In genomic region chr17:70488784-70489265, GRCm38 (mm10) we compare ENCODE assay signal across 10 mouse cellular contexts.
A peak's percentile ranks its signal among the peaks of the same experiment; 100 is the strongest.
DNase-seq lines count a peak whose midpoint lies in the region; ATAC-seq and TF ChIP-seq lines count a peak whose summit lies in the region.
"Had no signal": no experiment of that assay in that cellular context is flagged by ENCODE, and none has a peak within 500 bp of the region (broad histone marks: within the 10 kb centered on the region; RNA-seq: fewer than 3 reads in every experiment).

No protein-coding gene starts in this region.

- H3K27ac ChIP-seq in hindbrain, embryonic 15.5 days (replicated peaks), result peak overlapping the region; percentile 2; the same call in 1 of the 2 replicates
- no peak overlapping the region for H3K27ac ChIP-seq in hindbrain, embryonic 10.5 days
- peak overlapping the region; percentile 49; the same call in 1 of the 2 replicates for H3K27ac ChIP-seq in hindbrain, postnatal 0 days
- no peak overlapping the region for H3K27ac ChIP-seq in liver, embryonic 14.5 days
- H3K27ac ChIP-seq: embryonic facial prominence, embryonic 12.5 days; stomach, embryonic 15.5 days had no signal

- WGBS in hindbrain, embryonic 15.5 days, result 55% methylated on average over 7 of the region's 7 CpGs
- 84% methylated on average over 7 of the region's 7 CpGs for WGBS in hindbrain, embryonic 10.5 days
- WGBS in hindbrain, postnatal 0 days, result 31% methylated on average over 7 of the region's 7 CpGs
- 11% methylated on average over 7 of the region's 7 CpGs for WGBS in liver, embryonic 14.5 days (ENCODE audit: insufficient replicate concordance)

- no peaks in the 10 kb centered on the region; the same call in 1 of the 2 replicates for H3K4me1 ChIP-seq in hindbrain, embryonic 15.5 days (replicated peaks)
- H3K4me1 ChIP-seq in hindbrain, embryonic 10.5 days (replicated peaks), result no peaks in the 10 kb centered on the region
- H3K4me1 ChIP-seq in hindbrain, postnatal 0 days (ENCODE audit: insufficient read depth, low read length), result no peaks in the 10 kb centered on the region
- no peaks in the 10 kb centered on the region for H3K4me1 ChIP-seq in liver, embryonic 14.5 days (replicated peaks; ENCODE audit: control insufficient read depth in 2 of 2, insufficient read depth in 2 of 2, low read length in 1 of 2)
- H3K4me1 ChIP-seq: embryonic facial prominence, embryonic 12.5 days; stomach, embryonic 15.5 days had no signal

- H3K9me3 ChIP-seq in hindbrain, embryonic 15.5 days, result no peaks in the 10 kb centered on the region
- H3K9me3 ChIP-seq in hindbrain, embryonic 10.5 days, result no peaks in the 10 kb centered on the region
- no peaks in the 10 kb centered on the region for H3K9me3 ChIP-seq in hindbrain, postnatal 0 days (ENCODE audit: low read length)
- no peaks in the 10 kb centered on the region for H3K9me3 ChIP-seq in liver, embryonic 14.5 days (ENCODE audit: control insufficient read depth, low read length)
- H3K9me3 ChIP-seq: embryonic facial prominence, embryonic 12.5 days; stomach, embryonic 15.5 days had no signal

- no peak overlapping the region for H3K4me2 ChIP-seq in hindbrain, embryonic 15.5 days
- no peak overlapping the region for H3K4me2 ChIP-seq in hindbrain, postnatal 0 days (ENCODE audit: low read depth, low read length)
- no peak overlapping the region for H3K4me2 ChIP-seq in liver, embryonic 14.5 days (ENCODE audit: low read depth)
- H3K4me2 ChIP-seq: embryonic facial prominence, embryonic 12.5 days; stomach, embryonic 15.5 days had no signal

- H3K27me3 ChIP-seq in hindbrain, embryonic 15.5 days, result no peaks in the 10 kb centered on the region
- H3K27me3 ChIP-seq in hindbrain, embryonic 10.5 days (ENCODE audit: insufficient read depth, poor library complexity, severe bottlenecking), result no peaks in the 10 kb centered on the region
- no peaks in the 10 kb centered on the region for H3K27me3 ChIP-seq in hindbrain, postnatal 0 days (ENCODE audit: insufficient read depth, low read length)
- H3K27me3 ChIP-seq in liver, embryonic 14.5 days (ENCODE audit: control insufficient read depth, insufficient read depth, low read length), result no peaks in the 10 kb centered on the region
- H3K27me3 ChIP-seq: embryonic facial prominence, embryonic 12.5 days; stomach, embryonic 15.5 days had no signal

- TF ChIP-seq EP300 in liver, embryonic 14.5 days (IDR thresholded peaks at IDR 0.05; ENCODE audit: low read depth), result no peak

- ATAC-seq in hindbrain, embryonic 15.5 days (ENCODE audit: low FRiP score, low read depth), result peak; percentile 94
- ATAC-seq in hindbrain, postnatal 0 days, result peak; percentile 97
- peak; percentile 39; the same call in 1 of the 2 replicates for ATAC-seq in liver, embryonic 14.5 days (ENCODE audit: insufficient read depth)

- no peaks in the 10 kb centered on the region for H3K36me3 ChIP-seq in hindbrain, embryonic 15.5 days
- no peaks in the 10 kb centered on the region for H3K36me3 ChIP-seq in hindbrain, embryonic 10.5 days
- no peaks in the 10 kb centered on the region for H3K36me3 ChIP-seq in hindbrain, postnatal 0 days (ENCODE audit: insufficient read depth, low read length)
- H3K36me3 ChIP-seq in liver, embryonic 14.5 days (replicated peaks; ENCODE audit: control insufficient read depth, insufficient read depth, low read depth), result no peaks in the 10 kb centered on the region
- H3K36me3 ChIP-seq: embryonic facial prominence, embryonic 12.5 days; stomach, embryonic 15.5 days had no signal

- DNase-seq in hindbrain, embryonic 10.5 days (ENCODE audit: low spot score), result no peak
- DNase-seq in cerebellum, postnatal 36 days, result peak; percentile 99
- DNase-seq in hindbrain, postnatal 0 days (ENCODE audit: low spot score), result peak; percentile 87
- DNase-seq in liver, embryonic 14.5 days (ENCODE audit: low read depth in 3 of 3, low spot score in 3 of 3), result no peak
- no peak for DNase-seq in kidney, adult 9 months
- no peak for DNase-seq in gastrocnemius, adult 8-10 months (ENCODE audit: low spot score in 2 of 2)
- DNase-seq in gastrocnemius, adult 18-20 months (ENCODE audit: low spot score), result no peak

- TF ChIP-seq CTCF in hindbrain, postnatal 0 days (IDR thresholded peaks at IDR 0.05; ENCODE audit: low read depth), result no peak
- TF ChIP-seq CTCF in liver, embryonic 14.5 days (IDR thresholded peaks at IDR 0.05; ENCODE audit: low read depth), result no peak

- H3K9ac ChIP-seq in hindbrain, embryonic 15.5 days, result no peak overlapping the region
- no peak overlapping the region for H3K9ac ChIP-seq in hindbrain, postnatal 0 days (replicated peaks; ENCODE audit: low read length)
- no peak overlapping the region for H3K9ac ChIP-seq in liver, embryonic 14.5 days (replicated peaks)
- H3K9ac ChIP-seq: embryonic facial prominence, embryonic 12.5 days; stomach, embryonic 15.5 days had no signal

- H3K4me3 ChIP-seq in hindbrain, embryonic 15.5 days, result no peak overlapping the region
- no peak overlapping the region for H3K4me3 ChIP-seq in hindbrain, embryonic 10.5 days
- no peak overlapping the region for H3K4me3 ChIP-seq in hindbrain, postnatal 0 days (ENCODE audit: low read length)
- H3K4me3 ChIP-seq in liver, embryonic 14.5 days (ENCODE audit: insufficient read depth in 1 of 2, low read depth in 2 of 2, low read length in 2 of 2), result no peak overlapping the region
- H3K4me3 ChIP-seq: embryonic facial prominence, embryonic 12.5 days; stomach, embryonic 15.5 days had no signal

Comparison
In these comparisons a context has a peak if more than half of its experiments do, and no peak if none do; other contexts are left out.
1. H3K27ac ChIP-seq: peak in hindbrain, embryonic 15.5 days (single experiment) and hindbrain, postnatal 0 days (single experiment); none in hindbrain, embryonic 10.5 days (single experiment) and liver, embryonic 14.5 days (single experiment).
2. DNase-seq: peak in cerebellum, postnatal 36 days (2 of 2) and hindbrain, postnatal 0 days (single experiment); none in hindbrain, embryonic 10.5 days (single experiment), liver, embryonic 14.5 days (0 of 3), kidney, adult 9 months (single experiment), gastrocnemius, adult 8-10 months (0 of 2) and gastrocnemius, adult 18-20 months (single experiment).
3. ATAC-seq: peak in every context shown above with its lines; median percentile 97 in hindbrain, postnatal 0 days; 94 in hindbrain, embryonic 15.5 days; 39 in liver, embryonic 14.5 days.